Mouse (Mus musculus) heart, adult 2 months (tissue): ENCODE results near the gene 9330182L06Rik.

Source experiments
- CTCF ChIP-seq: fragments of 200-600 bp; IDR thresholded peaks from 2 replicates; pipeline ENCODE4 v1.8.1; 2022; ENCODE audit warnings: antibody characterized with exemption, mild to moderate bottlenecking, moderate library complexity
- POLR2A ChIP-seq: fragments of 200-500 bp; IDR thresholded peaks from 2 replicates; pipeline ENCODE4 v1.6.1; 2011; ENCODE audit warnings: mild to moderate bottlenecking, low read depth, low read length, control low read depth; ENCODE audit not compliant: insufficient read depth

DNA sequence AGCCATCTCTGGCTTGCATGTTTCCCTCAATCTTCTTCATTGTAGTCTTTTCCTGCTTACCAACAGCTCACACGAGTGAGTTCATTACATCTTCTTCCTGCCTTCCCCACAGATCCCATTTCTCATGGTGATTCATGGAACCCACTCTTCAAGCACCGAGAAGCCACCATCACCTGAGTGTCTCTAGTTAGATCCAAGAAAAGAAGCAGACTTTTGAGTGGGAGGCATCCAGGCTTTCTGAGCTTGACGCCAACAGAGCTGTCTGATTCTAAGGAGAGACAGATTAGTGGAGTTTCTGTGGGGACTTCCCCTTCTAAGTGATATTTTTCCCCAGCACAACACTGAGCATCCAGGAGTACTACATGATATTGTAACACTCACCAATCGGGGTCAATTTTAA is 259.6 kb downstream of the 9330182L06Rik start:
- TF ChIP-seq POLR2A (no peak), CTCF (no peak)
